Mouse (Mus musculus) embryonic facial prominence, embryonic 11.5 days (tissue): ENCODE results near the gene Lce3b. TPM values are rescaled to one million over a fixed set of nuclear protein-coding genes. Genes with fewer than 3 reads are reported as not detected.
A peak's percentile ranks its signal among the peaks of the same experiment; 100 is the strongest.

Experiments
- ATAC-seq: fragments of 200-750 bp; cut with Nextera tagmentation; replicated peaks from 2 replicates; pipeline ENCODE4 v1.8.0; 2017; ENCODE audit warnings: low read depth; ENCODE audit not compliant: insufficient number of reproducible peaks, low FRiP score, low TSS enrichment
- DNase-seq: peaks from one replicate; pipeline ENCODE4 v3.0.0-alpha.2; 2015; ENCODE audit warnings: low spot score
- H3K27ac ChIP-seq: fragments of 300-500 bp; sonication (generic); replicated peaks from 2 replicates; pipeline ENCODE4 v1.5.1; 2014; ENCODE audit warnings: mild to moderate bottlenecking, low read depth, low read length, control low read depth
- H3K27me3 ChIP-seq: fragments of 300-500 bp; sonication (generic); 2 replicates; pipeline ENCODE4 v1.6.1; 2014; ENCODE audit warnings: mild to moderate bottlenecking, low read length, moderate library complexity, mixed read lengths; ENCODE audit not compliant: control insufficient read depth, insufficient read depth
- H3K36me3 ChIP-seq: fragments of 300-500 bp; sonication (generic); replicated peaks from 2 replicates; pipeline ENCODE4 v1.6.1; 2014; ENCODE audit warnings: low read depth, mild to moderate bottlenecking, low read length, moderate library complexity, mixed read lengths; ENCODE audit not compliant: control insufficient read depth, insufficient read depth
- H3K4me1 ChIP-seq: fragments of 300-500 bp; sonication (generic); 2 replicates; pipeline ENCODE4 v1.6.1; 2014; ENCODE audit warnings: low read length, mixed read lengths; ENCODE audit not compliant: control insufficient read depth, insufficient read depth
- H3K4me2 ChIP-seq: fragments of 300-500 bp; sonication (generic); 2 replicates; pipeline ENCODE4 v1.6.1; 2014; ENCODE audit warnings: low read depth, mild to moderate bottlenecking, control low read depth, low read length, moderate library complexity
- H3K4me3 ChIP-seq: fragments of 300-500 bp; sonication (generic); 2 replicates; pipeline ENCODE4 v1.5.1; 2014; ENCODE audit warnings: low read depth, low read length, control low read depth
- H3K9ac ChIP-seq: fragments of 300-500 bp; sonication (generic); replicated peaks from 2 replicates; pipeline ENCODE4 v1.6.1; 2014; ENCODE audit warnings: mild to moderate bottlenecking, control low read depth, low read length
- H3K9me3 ChIP-seq: fragments of 300-500 bp; sonication (generic); replicated peaks from 2 replicates; pipeline ENCODE4 v1.6.1; 2016; ENCODE audit warnings: mild to moderate bottlenecking, low read length, inconsistent platforms, mixed read lengths; ENCODE audit not compliant: control insufficient read depth
- WGBS: fragments of 180-500 bp; shearing (Covaris S2); extraction: QIAGEN DNeasy Blood & Tissue Kit; methylation state at CpG from one replicate; pipeline ENCODE4 v1.1.7; 2014; 5-methylcytosine and 5-hydroxymethylcytosine counted together
- polyA plus RNA-seq: library from polyadenylated mRNA; unstranded; fragments of >200 nt; fragmentation: Nextera tagmentation; extraction: Ambion mirVana; gene quantifications from 2 replicates; pipeline ENCODE4 v1.2.1, GENCODE M21; 2014

Gene Lce3b
- polyA plus RNA-seq: not detected in 2 replicates

DNA sequence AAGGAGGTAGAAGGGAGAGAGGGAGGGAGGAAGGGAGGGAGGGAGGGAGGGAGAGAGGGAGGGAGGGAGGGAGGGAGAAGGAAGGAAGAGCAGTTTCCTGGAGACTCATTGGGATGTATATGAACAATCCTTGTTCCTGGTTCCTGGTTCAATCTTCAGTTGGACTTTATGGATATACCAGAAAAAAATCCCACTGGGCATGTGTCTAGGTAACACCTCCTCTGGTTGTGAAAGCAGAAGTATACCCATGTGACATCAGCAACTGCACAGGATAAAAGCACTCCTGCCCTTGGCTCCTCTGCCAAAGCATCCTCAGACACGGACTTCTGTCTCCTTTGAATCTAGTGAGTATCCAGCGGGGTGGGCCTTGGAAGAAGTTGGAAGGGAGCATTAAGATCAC, at the start of gene Lce3b:
Lce3b (plus strand) TSS at position 301 of the 400 bp plus-strand sequence.
- H3K36me3 ChIP-seq: no peaks in the 10 kb centered on the region
- ATAC-seq: no peak
- no peak within 1 kb of the TSS for H3K4me3 ChIP-seq
- DNase-seq: no peak
- H3K27me3 ChIP-seq: no peaks in the 10 kb centered on the region
- no peak within 1 kb of the TSS for H3K27ac ChIP-seq
- H3K4me1 ChIP-seq: no peaks in the 10 kb centered on the region
- no peaks in the 10 kb centered on the region for H3K9me3 ChIP-seq
- no peak within 1 kb of the TSS for H3K9ac ChIP-seq
- 58% methylated on average over 2 of the region's 2 CpGs for WGBS
- H3K4me2 ChIP-seq: no peak within 1 kb of the TSS

- H3K27ac ChIP-seq: no peak overlapping the region
- no peak overlapping the region for H3K4me2 ChIP-seq
- no peaks in the 10 kb centered on the region for H3K9me3 ChIP-seq
- no peaks in the 10 kb centered on the region for H3K36me3 ChIP-seq
- no peaks in the 10 kb centered on the region for H3K4me1 ChIP-seq
- no peak overlapping the region for H3K4me3 ChIP-seq
- WGBS: 64% methylated on average over 3 of the region's 3 CpGs
- no peaks in the 10 kb centered on the region for H3K27me3 ChIP-seq
- DNase-seq (no peak), ATAC-seq (no peak)
- H3K9ac ChIP-seq: no peak overlapping the region
Measured at GRCm38 (mm10) chr3:92894063-92894462, 38.7 kb upstream of the Lce3b start.

DNA sequence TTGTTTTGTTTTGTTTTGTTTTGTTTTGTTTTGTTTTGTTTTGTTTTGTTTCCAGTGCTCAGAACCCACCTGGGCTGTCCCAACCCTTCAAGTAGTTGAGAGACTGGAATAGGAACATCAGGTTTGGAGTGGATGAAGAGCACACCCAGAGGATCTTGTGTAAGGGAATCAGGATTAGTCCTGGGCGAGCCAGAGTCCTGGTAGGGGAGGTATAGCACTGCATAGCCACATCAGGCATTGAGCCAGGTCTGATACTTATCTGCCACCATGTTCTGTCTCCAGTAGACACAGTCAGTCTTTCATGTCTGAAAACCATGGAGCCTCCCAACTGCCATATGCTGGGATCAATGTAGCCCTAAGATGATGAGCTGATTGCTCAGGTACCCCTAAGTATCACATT, 38.3 kb upstream of the Lce3b start:
- Histone ChIP-seq H3K9ac (no peak overlapping the region), H3K27ac (no peak overlapping the region), H3K4me1 (no peaks in the 10 kb centered on the region), H3K36me3 (no peaks in the 10 kb centered on the region), H3K4me3 (no peak overlapping the region), H3K9me3 (no peaks in the 10 kb centered on the region), H3K27me3 (no peaks in the 10 kb centered on the region), H3K4me2 (no peak overlapping the region)
- DNase-seq: no peak
- no peak for ATAC-seq
- 56% methylated on average over 1 of the region's 1 CpGs for WGBS

DNA sequence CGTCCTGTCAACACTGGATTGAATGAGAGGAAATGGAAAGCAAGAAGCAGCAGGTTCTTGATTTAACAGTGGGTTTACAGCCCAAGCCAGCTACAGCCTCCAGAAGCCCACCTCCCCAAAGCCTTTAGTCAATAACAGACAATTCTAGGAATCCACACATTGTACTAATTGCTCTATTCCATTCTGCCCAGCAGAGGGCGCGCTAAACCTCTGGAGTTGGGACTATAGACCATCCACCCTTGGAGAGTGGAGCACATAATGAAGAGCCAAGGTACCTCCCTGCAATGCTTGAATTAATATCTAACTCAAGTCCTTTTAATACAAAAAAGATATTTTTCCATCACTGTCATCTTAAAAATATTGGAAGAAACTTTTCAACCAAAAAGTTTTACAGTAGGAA, 29.8 kb upstream of the Lce3b start:
- no peaks in the 10 kb centered on the region for H3K27me3 ChIP-seq
- no peak for ATAC-seq

DNA sequence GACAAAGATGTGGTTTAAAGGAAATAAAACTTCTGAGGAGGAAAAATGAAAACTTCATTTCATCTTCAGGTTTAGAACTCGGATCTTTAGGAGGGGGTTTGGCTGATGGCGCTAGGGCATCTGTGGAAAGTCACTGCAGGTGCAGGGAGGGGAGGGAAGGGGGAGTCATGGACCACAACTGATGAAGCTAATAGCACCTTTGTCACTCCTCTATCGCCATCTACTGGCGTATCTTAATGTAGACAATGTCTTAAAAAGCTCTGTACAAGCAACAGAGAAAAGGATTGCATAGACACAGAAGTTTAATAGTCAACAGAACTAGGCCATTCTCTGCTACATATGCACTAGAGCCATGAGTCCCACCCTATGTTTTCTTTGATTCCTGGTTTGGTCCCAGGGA, 29.1 kb upstream of the Lce3b start:
- DNase-seq: peak; percentile 57
- H3K27ac ChIP-seq: no peak overlapping the region
- H3K9ac ChIP-seq: no peak overlapping the region
- 30% methylated on average over 4 of the region's 4 CpGs for WGBS
- no peaks in the 10 kb centered on the region for H3K9me3 ChIP-seq
- no peaks in the 10 kb centered on the region for H3K4me1 ChIP-seq
- H3K36me3 ChIP-seq: no peaks in the 10 kb centered on the region
- no peak for ATAC-seq
- no peak overlapping the region for H3K4me2 ChIP-seq
- H3K27me3 ChIP-seq: no peaks in the 10 kb centered on the region
- no peak overlapping the region for H3K4me3 ChIP-seq

More for the DNA sequence above, 29.8 kb upstream of the Lce3b start:
- Histone ChIP-seq H3K4me2 (no peak overlapping the region), H3K36me3 (no peaks in the 10 kb centered on the region), H3K9ac (no peak overlapping the region), H3K9me3 (no peaks in the 10 kb centered on the region), H3K4me1 (no peaks in the 10 kb centered on the region), H3K27ac (no peak overlapping the region), H3K4me3 (no peak overlapping the region)
- peak; percentile 55 for DNase-seq
- WGBS: 19% methylated on average over 3 of the region's 3 CpGs

DNA sequence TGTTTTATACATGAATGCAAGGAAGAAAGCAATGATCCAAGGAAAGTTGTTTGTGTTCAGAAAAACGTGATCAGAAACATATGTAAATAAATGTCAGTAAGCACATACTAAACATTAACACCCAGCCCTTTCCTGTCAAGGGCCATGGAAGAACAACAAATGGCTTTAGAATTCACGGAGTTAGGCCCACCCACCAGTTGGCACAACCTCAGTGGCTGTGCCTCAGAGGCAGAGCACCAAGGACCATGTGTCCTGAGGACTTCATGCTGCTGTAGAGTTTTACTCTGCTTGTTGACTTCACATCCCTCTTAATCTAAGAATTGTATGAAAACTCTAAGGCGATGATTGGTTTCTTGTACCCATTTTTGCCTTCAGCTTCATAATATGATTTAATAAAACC, 27.6 kb upstream of the Lce3b start:
- H3K27me3 ChIP-seq: no peaks in the 10 kb centered on the region
- no peaks in the 10 kb centered on the region for H3K4me1 ChIP-seq
- H3K27ac ChIP-seq: no peak overlapping the region
- H3K36me3 ChIP-seq: no peaks in the 10 kb centered on the region
- H3K9me3 ChIP-seq: no peaks in the 10 kb centered on the region
- H3K4me3 ChIP-seq: no peak overlapping the region
- H3K4me2 ChIP-seq: no peak overlapping the region
- DNase-seq (no peak), ATAC-seq (no peak)
- 59% methylated on average over 3 of the region's 3 CpGs for WGBS
- H3K9ac ChIP-seq: no peak overlapping the region

- H3K4me3 ChIP-seq: no peak overlapping the region
- H3K27ac ChIP-seq: no peak overlapping the region
- H3K9ac ChIP-seq: no peak overlapping the region
- DNase-seq (peak; percentile 73), ATAC-seq (0 out of 2 replicates have a peak, but pooled peaks have one; percentile 52)
- H3K4me2 ChIP-seq: no peak overlapping the region
- 23% methylated on average over 4 of the region's 4 CpGs for WGBS
- H3K27me3 ChIP-seq: no peaks in the 10 kb centered on the region
- H3K4me1 ChIP-seq: no peaks in the 10 kb centered on the region
- no peaks in the 10 kb centered on the region for H3K36me3 ChIP-seq
- no peaks in the 10 kb centered on the region for H3K9me3 ChIP-seq
Measured at GRCm38 (mm10) chr3:92907571-92907970, 25.2 kb upstream of the Lce3b start.

- ATAC-seq: no peak
- DNase-seq: peak; percentile 54
- Histone ChIP-seq H3K27ac (no peak overlapping the region), H3K4me3 (no peak overlapping the region), H3K4me2 (no peak overlapping the region), H3K27me3 (no peaks in the 10 kb centered on the region), H3K36me3 (no peaks in the 10 kb centered on the region), H3K4me1 (no peaks in the 10 kb centered on the region), H3K9ac (no peak overlapping the region), H3K9me3 (no peaks in the 10 kb centered on the region)
- 55% methylated on average over 4 of the region's 4 CpGs for WGBS
Measured at GRCm38 (mm10) chr3:92920364-92920763, 12.4 kb upstream of the Lce3b start.
